32 mouse cellular contexts compared by ENCODE assay signal in the genomic region with DNA sequence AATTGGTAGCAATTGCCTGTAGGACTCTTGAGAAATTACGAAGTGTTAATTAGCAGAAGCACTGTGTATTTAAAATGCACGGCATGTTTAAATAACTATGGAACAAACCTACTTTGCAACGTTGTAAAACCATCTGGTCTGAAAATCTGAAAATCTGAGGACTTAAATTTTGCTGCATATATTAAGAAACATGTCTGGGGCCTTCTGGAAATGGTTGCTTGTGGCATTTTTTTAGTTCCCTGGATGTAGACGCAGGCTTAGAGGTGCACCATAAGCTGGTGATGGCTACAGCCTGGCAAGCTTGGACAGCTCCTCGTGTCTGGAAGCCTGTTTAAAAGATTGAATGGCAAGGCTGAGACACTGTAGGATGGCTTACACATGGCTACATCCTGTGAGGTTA. TPM values are rescaled to one million over a fixed set of nuclear protein-coding genes. Genes with fewer than 3 reads are reported as not detected.
DNase-seq lines count a peak whose midpoint lies in the region; ATAC-seq and TF ChIP-seq lines count a peak whose summit lies in the region.
"Had no signal": no experiment of that assay in that cellular context is flagged by ENCODE, and none has a peak within 500 bp of the region (broad histone marks: within the 10 kb centered on the region; RNA-seq: fewer than 3 reads in every experiment).

No protein-coding gene starts in this region.

- H3K9ac ChIP-seq in forebrain, embryonic 14.5 days (ENCODE audit: low read length): no peak overlapping the region
- no peak overlapping the region for H3K9ac ChIP-seq in forebrain, embryonic 11.5 days (ENCODE audit: low read length)
- H3K9ac ChIP-seq: embryonic facial prominence, embryonic 12.5 days; heart, embryonic 15.5 days; limb, embryonic 12.5 days; liver, postnatal 0 days had no signal

- ATAC-seq in forebrain, embryonic 14.5 days: peak; percentile 36; the same call in 1 of the 2 replicates
- no peak for ATAC-seq in forebrain, embryonic 11.5 days (replicated peaks; ENCODE audit: low FRiP score)
- ATAC-seq: intestine, postnatal 0 days; liver, postnatal 0 days; lung, postnatal 0 days had no signal

- no peaks in the 10 kb centered on the region for H3K9me3 ChIP-seq in forebrain, embryonic 14.5 days (replicated peaks; ENCODE audit: control insufficient read depth, low read length)
- no peaks in the 10 kb centered on the region for H3K9me3 ChIP-seq in forebrain, embryonic 11.5 days (ENCODE audit: control insufficient read depth, low read length)
- H3K9me3 ChIP-seq: embryonic facial prominence, embryonic 12.5 days; heart, embryonic 15.5 days; limb, embryonic 12.5 days had no signal

- 57% methylated on average over 5 of the region's 5 CpGs for WGBS in forebrain, embryonic 14.5 days
- 81% methylated on average over 5 of the region's 5 CpGs for WGBS in forebrain, embryonic 11.5 days
- 54% methylated on average over 5 of the region's 5 CpGs for WGBS in cerebellum, adult 2 months

- TF ChIP-seq CTCF in cerebellum, adult 2 months (IDR thresholded peaks at IDR 0.05; ENCODE audit: borderline replicate concordance, insufficient read depth, low read depth, low read length): no peak

- no peak for TF ChIP-seq POLR2A in cerebellum, adult 2 months (IDR thresholded peaks at IDR 0.05; ENCODE audit: borderline replicate concordance, insufficient read depth, low read length)

- no peaks in the 10 kb centered on the region for H3K36me3 ChIP-seq in forebrain, embryonic 14.5 days (ENCODE audit: control insufficient read depth, insufficient read depth, low read length)
- H3K36me3 ChIP-seq in forebrain, embryonic 11.5 days (ENCODE audit: control insufficient read depth, insufficient read depth, low read length): no peaks in the 10 kb centered on the region
- H3K36me3 ChIP-seq: embryonic facial prominence, embryonic 12.5 days; heart, embryonic 15.5 days; limb, embryonic 12.5 days had no signal

- no peak overlapping the region for H3K4me2 ChIP-seq in forebrain, embryonic 14.5 days (ENCODE audit: low read length)
- no peak overlapping the region for H3K4me2 ChIP-seq in forebrain, embryonic 11.5 days (ENCODE audit: low read depth, low read length, severe bottlenecking)
- H3K4me2 ChIP-seq: embryonic facial prominence, embryonic 12.5 days; heart, embryonic 15.5 days; limb, embryonic 12.5 days; liver, embryonic 11.5 days had no signal

- H3K27me3 ChIP-seq in forebrain, embryonic 14.5 days (replicated peaks; ENCODE audit: control insufficient read depth, insufficient read depth, low read length): no peaks in the 10 kb centered on the region
- H3K27me3 ChIP-seq in forebrain, embryonic 11.5 days (ENCODE audit: control insufficient read depth, insufficient read depth, low read length): no peaks in the 10 kb centered on the region
- H3K27me3 ChIP-seq in cerebellum, adult 2 months (ENCODE audit: control insufficient read depth, insufficient read depth, low read length): no peaks in the 10 kb centered on the region
- H3K27me3 ChIP-seq: embryonic facial prominence, embryonic 12.5 days; heart, embryonic 15.5 days; limb, embryonic 12.5 days had no signal

- no peak overlapping the region for H3K4me3 ChIP-seq in forebrain, embryonic 14.5 days (ENCODE audit: low read depth, low read length)
- H3K4me3 ChIP-seq in forebrain, embryonic 11.5 days (ENCODE audit: low read depth, low read length): no peak overlapping the region
- H3K4me3 ChIP-seq in cerebellum, adult 2 months (replicated peaks; ENCODE audit: insufficient read depth, low read depth, low read length): no peak overlapping the region
- H3K4me3 ChIP-seq: embryonic facial prominence, embryonic 12.5 days; heart, embryonic 15.5 days; limb, embryonic 12.5 days had no signal

- DNase-seq in forebrain, embryonic 14.5 days (ENCODE audit: low spot score): peak; percentile 72
- no peak for DNase-seq in forebrain, embryonic 11.5 days (ENCODE audit: low spot score)
- DNase-seq in layer of hippocampus, adult 9-10 months (ENCODE audit: low spot score): peak; percentile 30
- no peak for DNase-seq in layer of hippocampus, adult 8-10 months (ENCODE audit: low spot score in 2 of 2)
- DNase-seq in right cerebral cortex, adult 18-20 months: peak; percentile 48
- DNase-seq in right cerebral cortex, postnatal 4 days: no peak
- DNase-seq in T-cell, adult 2 months (ENCODE audit: low spot score): no peak
- no peak for DNase-seq in cerebellum, adult 2 months
- DNase-seq: adrenal gland, postnatal 25 days; cerebellum, adult 11-12 months; cerebellum, postnatal 14 days; heart, postnatal 4 days; kidney, postnatal 25 days; liver, postnatal 0 days had no signal

- H3K4me1 ChIP-seq in forebrain, embryonic 14.5 days (ENCODE audit: control insufficient read depth, insufficient read depth, low read length): peaks cover 47% of the 10 kb centered on the region
- peaks cover 15% of the 10 kb centered on the region for H3K4me1 ChIP-seq in forebrain, embryonic 11.5 days (replicated peaks; ENCODE audit: control insufficient read depth, insufficient read depth, low read length)
- H3K4me1 ChIP-seq in cerebellum, adult 2 months (ENCODE audit: control insufficient read depth, insufficient read depth, low read length): peaks cover 43% of the 10 kb centered on the region
- H3K4me1 ChIP-seq: embryonic facial prominence, embryonic 12.5 days; heart, embryonic 15.5 days; limb, embryonic 12.5 days had no signal

- peak overlapping the region; percentile 68 for H3K27ac ChIP-seq in forebrain, embryonic 14.5 days (ENCODE audit: low read depth, low read length)
- H3K27ac ChIP-seq in forebrain, embryonic 11.5 days (ENCODE audit: low read depth, low read length): no peak overlapping the region
- no peak overlapping the region for H3K27ac ChIP-seq in cerebellum, adult 2 months (ENCODE audit: insufficient read depth, low read length)
- H3K27ac ChIP-seq: embryonic facial prominence, embryonic 12.5 days; heart, embryonic 15.5 days; limb, embryonic 12.5 days; macrophage had no signal

RNA-seq across cellular contexts. Expression of a gene that starts 40.5 kb away (rescaled TPM):
- 108 and 134 TPM in 2 replicates for polyA plus RNA-seq in forebrain, embryonic 14.5 days (2014; fragmentation: Nextera tagmentation; extraction: Ambion mirVana)
- 61.0 and 68.3 TPM in 2 replicates for polyA plus RNA-seq in forebrain, embryonic 11.5 days (2014; fragmentation: Nextera tagmentation; extraction: Ambion mirVana)
- total RNA-seq in layer of hippocampus, adult 8-10 months (2022): 100 to 1,000 TPM; 231 to 268 (median 258) TPM
- 54.9 and 56.2 TPM in 2 replicates for polyA plus RNA-seq in cerebellum, adult 2 months (2012; rRNA removed)
- total RNA-seq: monocyte, adult 5-6 weeks had no signal
- polyA plus RNA-seq: macrophage had no signal

RNA-seq across cellular contexts. Expression of a gene that starts 53.0 kb away (rescaled TPM):
- not detected in 2 replicates for polyA plus RNA-seq in forebrain, embryonic 14.5 days (2014; fragmentation: Nextera tagmentation; extraction: Ambion mirVana)
- not detected in 2 replicates for polyA plus RNA-seq in forebrain, embryonic 11.5 days (2014; fragmentation: Nextera tagmentation; extraction: Ambion mirVana)
- total RNA-seq in layer of hippocampus, adult 8-10 months (2022): not detected
- polyA plus RNA-seq in cerebellum, adult 2 months (2012; rRNA removed): not detected in 2 replicates
- total RNA-seq: adrenal gland, postnatal 25 days; gastrocnemius, adult 8-10 months; heart, postnatal 4 days; layer of hippocampus, postnatal 25 days; left cerebral cortex, postnatal 14 days; monocyte, adult 5-6 weeks had no signal
- polyA plus RNA-seq: embryonic facial prominence, embryonic 12.5 days; frontal cortex, adult 2 months; gonadal fat pad, adult 2 months; heart, embryonic 15.5 days; intestine, postnatal 0 days; kidney, embryonic 14.5 days; limb, embryonic 12.5 days; liver, embryonic 11.5 days; liver, postnatal 0 days; lung, postnatal 0 days; macrophage; neural tube, embryonic 11.5 days; small intestine, adult 2 months; stomach, embryonic 16.5 days; thymus, postnatal 0 days had no signal

Comparison
In these comparisons a context has a peak if more than half of its experiments do, and no peak if none do; other contexts are left out.
1. DNase-seq: peak in forebrain, embryonic 14.5 days (single experiment), layer of hippocampus, adult 9-10 months (single experiment) and right cerebral cortex, adult 18-20 months (single experiment); none in forebrain, embryonic 11.5 days (single experiment), layer of hippocampus, adult 8-10 months (0 of 2), right cerebral cortex, postnatal 4 days (single experiment), T-cell, adult 2 months (single experiment) and cerebellum, adult 2 months (0 of 2).